Mouse (Mus musculus): ENCODE results near the gene Ptpa. TPM values are rescaled to one million over a fixed set of nuclear protein-coding genes. Genes with fewer than 3 reads are reported as not detected.

Gene Ptpa
- polyA plus RNA-seq, 1 experiment from 2014 or later = 94.5 TPM

- no peak for ATAC-seq (replicated peaks; ENCODE audit: low FRiP score)
- no peaks in the 10 kb centered on the region for H3K9me3 ChIP-seq (ENCODE audit: control insufficient read depth, low read length)
- 41% methylated on average over 6 of the region's 6 CpGs for WGBS
- H3K36me3 ChIP-seq (ENCODE audit: control insufficient read depth, insufficient read depth, low read length) = no peaks in the 10 kb centered on the region
- H3K9ac ChIP-seq (ENCODE audit: low read length) = peak overlapping the region; percentile 77
- DNase-seq (ENCODE audit: low spot score) = no peak
- peaks cover 3% of the 10 kb centered on the region for H3K27me3 ChIP-seq (ENCODE audit: control insufficient read depth, insufficient read depth, low read length)
- no peak overlapping the region for H3K27ac ChIP-seq (ENCODE audit: low read depth, low read length)
- H3K4me2 ChIP-seq (ENCODE audit: low read depth, low read length, severe bottlenecking) = peak overlapping the region; percentile 89; the same call in 1 of the 2 replicates
- H3K4me1 ChIP-seq (replicated peaks; ENCODE audit: control insufficient read depth, insufficient read depth, low read length) = peaks cover 7% of the 10 kb centered on the region
- no peak overlapping the region for H3K4me3 ChIP-seq (ENCODE audit: low read depth, low read length)
Measured at GRCm38 (mm10) chr2:30469009-30469408, 53.2 kb downstream of the Ptpa start.

DNA sequence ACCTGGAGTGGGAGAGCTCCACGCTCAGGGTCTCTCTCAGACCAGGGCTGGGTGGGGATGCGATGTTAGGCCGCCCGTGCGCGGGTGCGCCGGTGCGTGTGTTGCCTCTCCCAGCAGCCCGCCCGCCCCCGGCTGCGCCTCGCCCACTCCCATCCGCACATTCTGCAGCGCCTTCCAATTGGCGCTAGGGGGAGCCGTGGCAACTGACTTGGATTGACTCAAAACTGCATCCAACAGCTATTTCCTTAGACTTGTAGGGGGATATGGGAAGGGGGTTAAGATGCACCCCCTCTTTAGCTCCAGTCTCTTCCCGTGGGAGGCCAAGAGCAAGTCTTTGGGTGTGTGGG lies 53.9 kb downstream of the Ptpa start:
- Histone ChIP-seq H3K4me2 (ENCODE audit: low read depth, low read length, severe bottlenecking) (peak overlapping the region; percentile 89), H3K9ac (ENCODE audit: low read length) (peak overlapping the region; percentile 77), H3K4me3 (ENCODE audit: low read depth, low read length) (peak overlapping the region; percentile 33), H3K9me3 (ENCODE audit: control insufficient read depth, low read length) (no peaks in the 10 kb centered on the region), H3K36me3 (ENCODE audit: control insufficient read depth, insufficient read depth, low read length) (no peaks in the 10 kb centered on the region), H3K27ac (ENCODE audit: low read depth, low read length) (no peak overlapping the region), H3K27me3 (ENCODE audit: control insufficient read depth, insufficient read depth, low read length) (peaks cover 3% of the 10 kb centered on the region), H3K4me1 (replicated peaks; ENCODE audit: control insufficient read depth, insufficient read depth, low read length) (peaks cover 12% of the 10 kb centered on the region)
- ATAC-seq (replicated peaks; ENCODE audit: low FRiP score) (peak; percentile 14; the same call in 1 of the 2 replicates), DNase-seq (ENCODE audit: low spot score) (peak; percentile 94)
- 0% methylated on average over 15 of the region's 19 CpGs for WGBS

GRCm38 (mm10) chr2:30470143-30470946 lies 54.5 kb downstream of the Ptpa start:
- DNase-seq (ENCODE audit: low spot score) = peak; percentile 88
- peaks cover 15% of the 10 kb centered on the region for H3K4me1 ChIP-seq (replicated peaks; ENCODE audit: control insufficient read depth, insufficient read depth, low read length)
- H3K27ac ChIP-seq (ENCODE audit: low read depth, low read length) = peak overlapping the region; percentile 84
- no peaks in the 10 kb centered on the region for H3K36me3 ChIP-seq (ENCODE audit: control insufficient read depth, insufficient read depth, low read length)
- peak; percentile 34 for ATAC-seq (replicated peaks; ENCODE audit: low FRiP score)
- WGBS = under 1% methylated on average over 46 of the region's 46 CpGs
- peak overlapping the region; percentile 77 for H3K9ac ChIP-seq (ENCODE audit: low read length)
- no peaks in the 10 kb centered on the region for H3K9me3 ChIP-seq (ENCODE audit: control insufficient read depth, low read length)
- peaks cover 3% of the 10 kb centered on the region for H3K27me3 ChIP-seq (ENCODE audit: control insufficient read depth, insufficient read depth, low read length)
- peak overlapping the region; percentile 89 for H3K4me2 ChIP-seq (ENCODE audit: low read depth, low read length, severe bottlenecking)
- peak overlapping the region; percentile 33 for H3K4me3 ChIP-seq (ENCODE audit: low read depth, low read length)

GRCm38 (mm10) chr2:30471051-30471450 lies 55.2 kb downstream of the Ptpa start:
- Histone ChIP-seq H3K4me2 (ENCODE audit: low read depth, low read length, severe bottlenecking) (peak overlapping the region; percentile 89), H3K4me1 (replicated peaks; ENCODE audit: control insufficient read depth, insufficient read depth, low read length) (peaks cover 15% of the 10 kb centered on the region), H3K9me3 (ENCODE audit: control insufficient read depth, low read length) (no peaks in the 10 kb centered on the region), H3K36me3 (ENCODE audit: control insufficient read depth, insufficient read depth, low read length) (no peaks in the 10 kb centered on the region), H3K27ac (ENCODE audit: low read depth, low read length) (peak overlapping the region; percentile 75), H3K27me3 (ENCODE audit: control insufficient read depth, insufficient read depth, low read length) (peaks cover 3% of the 10 kb centered on the region), H3K4me3 (ENCODE audit: low read depth, low read length) (peak overlapping the region; percentile 96), H3K9ac (ENCODE audit: low read length) (peak overlapping the region; percentile 99; the same call in 1 of the 2 replicates)
- DNase-seq (ENCODE audit: low spot score) = peak; percentile 74
- WGBS = 2% methylated on average over 8 of the region's 8 CpGs
- no peak for ATAC-seq (replicated peaks; ENCODE audit: low FRiP score)

- no peaks in the 10 kb centered on the region for H3K36me3 ChIP-seq (ENCODE audit: control insufficient read depth, insufficient read depth, low read length)
- peak; percentile 95 for DNase-seq (ENCODE audit: low spot score)
- H3K9me3 ChIP-seq (ENCODE audit: control insufficient read depth, low read length) = no peaks in the 10 kb centered on the region
- under 1% methylated on average over 46 of the region's 51 CpGs for WGBS
- peak overlapping the region; percentile 96 for H3K4me3 ChIP-seq (ENCODE audit: low read depth, low read length)
- peaks cover 3% of the 10 kb centered on the region for H3K27me3 ChIP-seq (ENCODE audit: control insufficient read depth, insufficient read depth, low read length)
- ATAC-seq (replicated peaks; ENCODE audit: low FRiP score) = peak; percentile 31
- H3K4me2 ChIP-seq (ENCODE audit: low read depth, low read length, severe bottlenecking) = peak overlapping the region; percentile 89
- peaks cover 15% of the 10 kb centered on the region for H3K4me1 ChIP-seq (replicated peaks; ENCODE audit: control insufficient read depth, insufficient read depth, low read length)
- H3K27ac ChIP-seq (ENCODE audit: low read depth, low read length) = peak overlapping the region; percentile 89
- H3K9ac ChIP-seq (ENCODE audit: low read length) = peak overlapping the region; percentile 99
Measured at GRCm38 (mm10) chr2:30471795-30472720, 56.2 kb downstream of the Ptpa start.

DNA sequence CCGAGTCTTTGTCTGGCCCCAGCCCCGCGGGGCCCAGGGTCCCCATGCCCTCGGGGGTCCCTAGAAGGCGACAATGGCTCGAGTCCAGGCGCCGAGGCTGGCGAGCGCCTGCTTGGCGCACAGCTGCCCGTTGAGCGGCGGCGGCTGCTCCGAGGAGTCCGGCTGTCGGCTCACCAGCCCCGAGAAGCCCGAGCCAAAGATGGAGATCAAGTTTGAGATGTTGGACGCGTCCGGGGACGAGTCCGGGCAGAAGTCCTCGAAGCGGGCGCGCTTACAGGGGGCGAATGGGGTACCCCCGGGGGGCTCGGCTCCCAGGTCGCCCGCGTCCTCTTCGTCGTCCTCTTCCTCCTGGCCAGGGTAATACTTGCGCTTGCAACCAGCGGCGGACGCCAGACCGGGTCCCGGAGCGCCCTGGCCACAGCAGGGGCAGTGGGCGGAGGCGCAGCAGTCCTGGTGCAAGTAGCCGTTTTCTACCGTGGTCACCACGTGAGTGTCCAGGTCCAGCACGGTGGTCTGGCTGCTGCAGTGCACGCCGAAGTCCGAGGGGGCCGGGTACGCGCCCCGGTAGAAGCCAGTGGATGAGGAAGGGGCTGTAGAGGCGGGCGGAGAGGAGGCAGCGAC lies 57.0 kb downstream of the Ptpa start:
- no peak for ATAC-seq (replicated peaks; ENCODE audit: low FRiP score)
- DNase-seq (ENCODE audit: low spot score) = peak; percentile 81
- Histone ChIP-seq H3K4me3 (ENCODE audit: low read depth, low read length) (peak overlapping the region; percentile 96), H3K9me3 (ENCODE audit: control insufficient read depth, low read length) (no peaks in the 10 kb centered on the region), H3K27me3 (ENCODE audit: control insufficient read depth, insufficient read depth, low read length) (peaks cover 3% of the 10 kb centered on the region), H3K27ac (ENCODE audit: low read depth, low read length) (peak overlapping the region; percentile 89), H3K4me2 (ENCODE audit: low read depth, low read length, severe bottlenecking) (peak overlapping the region; percentile 89), H3K4me1 (replicated peaks; ENCODE audit: control insufficient read depth, insufficient read depth, low read length) (peaks cover 15% of the 10 kb centered on the region), H3K9ac (ENCODE audit: low read length) (peak overlapping the region; percentile 99), H3K36me3 (ENCODE audit: control insufficient read depth, insufficient read depth, low read length) (no peaks in the 10 kb centered on the region)
- whole genome bisulfite sequencing = under 1% methylated on average over 58 of the region's 60 CpGs

DNA sequence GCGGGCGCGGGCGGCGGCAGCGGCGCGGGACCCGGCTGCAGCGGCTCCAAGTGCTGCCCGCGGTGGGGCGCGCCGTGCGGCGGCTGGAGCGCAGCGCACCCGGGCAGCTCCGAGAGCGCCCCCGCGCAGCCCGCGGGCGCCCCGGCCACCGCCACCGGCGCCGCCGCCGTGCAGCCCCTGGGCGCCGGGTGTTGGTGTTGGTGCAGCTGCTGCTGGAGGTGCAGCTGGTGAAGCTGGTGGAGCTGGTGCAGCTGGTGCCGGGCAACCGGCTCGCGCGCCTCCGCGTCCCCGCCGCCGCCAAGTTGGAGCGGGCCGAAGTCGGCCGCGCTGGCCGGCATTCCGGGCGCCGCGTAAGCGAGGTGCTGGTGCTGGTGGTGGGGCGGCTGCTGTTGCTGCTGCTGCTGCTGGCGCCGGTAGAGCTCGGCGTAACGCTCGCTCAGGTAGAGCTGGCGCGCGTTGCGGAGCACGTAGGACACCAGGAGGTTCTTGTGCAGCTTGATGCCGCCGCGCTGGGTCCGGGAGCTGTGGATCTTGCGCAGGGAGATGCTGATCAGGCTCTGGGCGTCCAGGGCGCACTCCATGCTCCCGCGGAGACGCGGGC lies 57.7 kb downstream of the Ptpa start:
- Histone ChIP-seq H3K4me1 (replicated peaks; ENCODE audit: control insufficient read depth, insufficient read depth, low read length) (peaks cover 15% of the 10 kb centered on the region), H3K9ac (ENCODE audit: low read length) (peak overlapping the region; percentile 99), H3K27me3 (ENCODE audit: control insufficient read depth, insufficient read depth, low read length) (peaks cover 3% of the 10 kb centered on the region), H3K36me3 (ENCODE audit: control insufficient read depth, insufficient read depth, low read length) (no peaks in the 10 kb centered on the region), H3K27ac (ENCODE audit: low read depth, low read length) (peak overlapping the region; percentile 89), H3K9me3 (ENCODE audit: control insufficient read depth, low read length) (no peaks in the 10 kb centered on the region), H3K4me2 (ENCODE audit: low read depth, low read length, severe bottlenecking) (peak overlapping the region; percentile 89), H3K4me3 (ENCODE audit: low read depth, low read length) (peak overlapping the region; percentile 96)
- under 1% methylated on average over 60 of the region's 80 CpGs for WGBS
- peak; percentile 80 for DNase-seq (ENCODE audit: low spot score)
- ATAC-seq (replicated peaks; ENCODE audit: low FRiP score) = peak; percentile 6

GRCm38 (mm10) chr2:30474039-30474438 lies 58.2 kb downstream of the Ptpa start, which contains the start of gene Ier5l:
TSS of gene Ier5l (minus strand) at chr2:30474219.
- H3K4me2 ChIP-seq (ENCODE audit: low read depth, low read length, severe bottlenecking) = peak within 1 kb of the TSS; percentile 89
- H3K27me3 ChIP-seq (ENCODE audit: control insufficient read depth, insufficient read depth, low read length) = peaks cover under 1% of the 10 kb centered on the region
- under 1% methylated on average over 37 of the region's 37 CpGs for WGBS
- DNase-seq (ENCODE audit: low spot score) (peak; percentile 98), ATAC-seq (replicated peaks; ENCODE audit: low FRiP score) (peak; percentile 91)
- H3K4me1 ChIP-seq (replicated peaks; ENCODE audit: control insufficient read depth, insufficient read depth, low read length) = peaks cover 15% of the 10 kb centered on the region
- H3K9me3 ChIP-seq (ENCODE audit: control insufficient read depth, low read length) = no peaks in the 10 kb centered on the region
- H3K4me3 ChIP-seq (ENCODE audit: low read depth, low read length) = peak within 1 kb of the TSS; percentile 96
- H3K27ac ChIP-seq (ENCODE audit: low read depth, low read length) = peak within 1 kb of the TSS; percentile 89
- no peaks in the 10 kb centered on the region for H3K36me3 ChIP-seq (ENCODE audit: control insufficient read depth, insufficient read depth, low read length)
- H3K9ac ChIP-seq (ENCODE audit: low read length) = peak within 1 kb of the TSS; percentile 99

All from forebrain, embryonic 11.5 days (tissue).